Mouse (Mus musculus): ENCODE measurements at regions not wholly inside any gene's neighbourhood (a gene's known extent, or its start where the extent isn't known, plus 50 kb on each side); places are given as distances from the start of the nearest gene placed in this dataset.

DNA sequence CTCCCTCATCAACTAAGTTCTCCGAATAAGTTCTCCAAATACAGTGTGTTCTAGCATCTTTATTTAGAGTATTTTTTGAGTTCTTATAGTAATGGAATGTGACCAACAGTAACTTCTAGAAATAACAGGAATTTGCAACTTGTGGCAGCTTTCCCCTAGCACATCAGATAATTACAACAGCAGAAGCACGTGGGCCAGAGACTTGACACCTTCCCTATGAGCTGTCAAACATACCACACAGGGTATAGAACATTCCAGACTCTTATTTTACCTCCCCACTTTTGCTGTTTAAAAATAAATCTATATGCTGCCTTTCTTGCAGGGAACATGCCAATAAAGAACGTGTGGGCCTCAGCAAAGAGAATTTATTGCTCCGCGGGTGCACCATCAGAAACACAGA, 77.4 kb upstream of the Commd8 start:
- ATAC-seq (replicated peaks; ENCODE audit: insufficient number of reproducible peaks, low FRiP score, low TSS enrichment, poor library complexity, severe bottlenecking): no peak

DNA sequence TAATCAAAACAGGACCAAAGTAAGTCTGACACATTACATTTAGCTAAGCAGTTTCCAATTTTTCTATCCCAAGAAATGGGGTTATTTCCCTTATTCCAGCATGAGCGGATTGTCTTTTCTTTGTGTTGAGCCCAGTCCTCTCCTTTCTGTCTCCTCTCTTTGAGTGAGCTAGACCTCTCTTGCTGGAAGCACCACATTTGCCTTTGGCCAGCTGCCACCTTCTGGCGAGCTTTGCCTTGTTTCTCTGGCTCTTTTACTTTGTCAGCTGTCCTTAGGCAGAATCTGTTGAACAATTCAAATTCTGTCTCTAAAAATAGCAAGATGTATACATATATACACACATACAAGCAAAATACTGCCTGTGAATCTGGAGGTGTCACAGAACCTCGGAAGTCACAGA, 76.1 kb upstream of the Commd8 start:
- no peak for ATAC-seq (replicated peaks; ENCODE audit: insufficient number of reproducible peaks, low FRiP score, low TSS enrichment, poor library complexity, severe bottlenecking)

DNA sequence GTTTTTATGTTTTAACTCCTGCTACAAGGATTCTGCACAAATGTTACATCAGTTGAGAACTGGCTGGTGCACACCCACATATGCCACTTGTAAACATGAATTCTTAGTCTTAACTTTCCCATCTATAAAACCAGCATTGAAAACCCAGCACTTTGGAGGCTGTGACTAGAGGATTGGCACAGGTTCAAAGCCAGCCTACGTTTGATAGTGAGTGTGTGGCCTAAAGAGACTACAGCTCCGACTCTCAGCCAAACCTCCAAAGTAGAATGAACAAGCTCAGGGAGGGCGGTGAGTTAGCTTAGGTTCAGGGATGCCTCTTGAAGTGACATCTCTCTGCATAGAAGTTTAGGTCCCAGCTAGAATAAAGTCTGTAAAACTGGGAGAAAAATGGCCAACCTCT, 75.0 kb upstream of the Commd8 start:
- ATAC-seq (replicated peaks; ENCODE audit: insufficient number of reproducible peaks, low FRiP score, low TSS enrichment, poor library complexity, severe bottlenecking): no peak

DNA sequence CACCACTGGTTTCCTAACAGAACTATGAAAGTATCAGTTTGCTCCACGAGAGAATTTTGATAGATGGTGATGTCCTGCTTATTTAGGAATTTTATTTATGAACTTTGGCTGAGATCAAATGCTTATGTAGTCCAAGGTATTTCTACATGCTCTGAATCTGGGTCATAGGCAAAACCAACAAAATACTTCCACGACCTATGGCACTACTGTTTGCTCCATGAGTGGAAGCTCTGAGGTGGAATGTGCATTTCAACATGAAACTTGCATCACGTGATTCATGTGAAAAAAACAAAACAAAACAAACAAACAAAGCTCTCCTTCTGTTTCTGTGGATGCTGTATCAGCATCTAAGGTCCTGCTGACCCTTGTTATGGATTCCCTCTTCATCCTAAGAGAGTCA, 73.5 kb upstream of the Commd8 start:
- no peak for ATAC-seq (replicated peaks; ENCODE audit: insufficient number of reproducible peaks, low FRiP score, low TSS enrichment, poor library complexity, severe bottlenecking)

DNA sequence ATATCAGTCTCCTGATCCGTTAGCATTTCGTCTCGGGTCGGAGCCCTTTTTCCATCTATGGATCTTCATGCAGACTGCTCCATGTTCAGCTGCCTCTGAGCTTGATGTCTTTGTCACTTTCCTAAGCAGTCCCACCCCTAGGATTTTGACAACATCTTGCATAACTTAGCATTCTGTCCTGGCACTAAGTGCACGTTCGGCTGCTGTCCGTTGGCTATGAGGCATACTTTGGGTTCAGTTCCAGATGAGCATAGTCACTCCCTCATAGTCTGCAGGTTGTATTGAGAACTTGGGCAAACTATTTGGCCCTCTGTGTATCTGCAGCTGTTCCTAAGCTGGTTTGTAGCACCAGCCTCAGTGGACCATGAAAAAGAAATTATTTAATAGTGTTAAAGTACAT, 72.3 kb upstream of the Commd8 start:
- no peak for ATAC-seq (replicated peaks; ENCODE audit: insufficient number of reproducible peaks, low FRiP score, low TSS enrichment, poor library complexity, severe bottlenecking)

DNA sequence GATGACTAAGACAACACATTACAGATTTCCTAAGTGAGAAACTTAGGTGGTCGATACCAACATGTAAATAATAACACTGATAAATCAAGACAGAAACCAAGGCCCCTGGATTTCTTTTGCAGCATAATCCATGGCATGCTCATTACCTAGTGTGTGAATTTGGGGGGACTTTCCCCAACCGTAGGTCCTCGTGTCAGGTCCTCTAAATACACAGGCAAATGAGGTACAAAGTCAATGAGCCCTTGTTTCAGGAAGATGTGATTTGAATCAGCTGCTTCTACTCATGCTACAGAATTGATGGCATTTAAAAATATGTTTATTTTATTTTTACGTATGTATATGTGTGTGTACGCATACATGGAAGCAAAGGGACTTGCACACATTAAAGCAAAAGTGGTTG, 59.0 kb upstream of the Commd8 start:
- ATAC-seq (replicated peaks; ENCODE audit: insufficient number of reproducible peaks, low FRiP score, low TSS enrichment, poor library complexity, severe bottlenecking): no peak

DNA sequence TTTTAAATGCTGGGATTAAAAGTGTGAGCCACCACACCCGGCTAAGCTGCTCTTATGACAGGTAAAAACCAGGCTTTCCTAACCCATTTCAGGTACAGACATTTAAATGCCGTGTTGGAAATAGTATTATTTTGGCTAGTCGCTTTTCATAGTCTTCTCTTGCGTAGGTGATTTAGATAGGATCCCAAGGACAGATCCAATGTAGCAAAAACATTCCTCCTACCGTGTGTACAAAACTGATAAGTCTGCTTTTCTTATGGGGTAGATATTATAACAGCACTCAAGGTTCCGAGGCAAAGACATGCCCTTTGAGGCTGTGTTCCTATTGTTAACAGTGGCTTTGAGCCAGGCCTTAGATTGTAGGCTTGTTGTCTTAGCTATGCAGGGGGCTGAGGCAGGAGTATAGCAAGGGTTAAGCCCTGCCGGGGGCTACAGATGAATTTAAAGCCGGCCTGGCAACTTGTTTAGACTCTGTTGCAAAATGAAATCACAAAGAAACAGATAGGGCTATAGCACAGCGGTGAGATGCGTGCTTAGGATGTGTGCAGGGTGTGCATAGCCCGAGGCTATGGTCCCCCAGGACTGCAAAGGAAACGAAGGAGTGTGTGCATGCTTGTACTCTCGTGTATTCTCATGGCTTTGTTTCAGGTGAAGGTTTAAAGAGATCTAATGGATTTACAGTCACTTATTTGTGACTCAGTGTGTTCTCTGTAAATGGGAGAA, 57.7 kb upstream of the Commd8 start:
- no peak for ATAC-seq (replicated peaks; ENCODE audit: insufficient number of reproducible peaks, low FRiP score, low TSS enrichment, poor library complexity, severe bottlenecking)

DNA sequence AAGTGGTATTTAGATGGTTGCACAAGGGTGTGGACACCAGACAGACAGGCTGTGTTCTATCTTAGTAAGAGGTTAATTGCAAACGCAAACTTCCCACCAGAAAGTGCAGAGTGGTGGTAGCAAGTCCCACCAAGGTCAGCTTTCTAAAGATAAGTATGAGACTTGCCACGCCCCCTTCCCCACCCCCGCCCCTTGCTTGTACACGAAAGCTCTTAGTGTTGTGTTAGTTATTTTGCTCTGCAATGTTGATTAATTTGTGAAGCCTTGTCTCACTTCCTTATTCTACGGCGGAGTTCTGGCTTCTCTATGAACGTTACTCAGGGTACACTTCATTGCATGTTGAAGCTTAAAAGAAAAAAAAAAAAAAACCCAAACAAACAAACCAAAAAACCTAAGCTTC, 57.1 kb upstream of the Commd8 start:
- peak; percentile 68; the same call in 1 of the 2 replicates for ATAC-seq (replicated peaks; ENCODE audit: insufficient number of reproducible peaks, low FRiP score, low TSS enrichment, poor library complexity, severe bottlenecking)

DNA sequence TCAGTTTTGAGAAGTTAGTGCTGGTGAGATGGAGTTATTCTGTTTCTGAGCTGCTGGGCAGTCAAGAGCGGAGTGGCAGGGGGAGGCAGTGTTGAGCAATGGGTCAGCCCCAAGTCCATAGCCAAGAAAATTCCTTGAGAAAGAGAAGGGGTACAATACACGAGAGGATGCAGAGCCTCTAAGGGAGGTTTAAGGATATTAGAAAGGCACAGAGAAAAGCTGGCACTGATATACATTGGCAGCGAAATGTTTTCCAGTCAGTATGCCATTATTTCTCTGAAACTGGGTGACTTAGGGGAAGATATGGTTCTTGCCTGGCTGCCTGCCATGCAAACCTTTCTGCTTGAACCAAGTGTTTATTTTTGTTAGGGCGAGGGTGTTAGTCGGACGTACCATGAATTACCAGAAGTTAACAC, 56.6 kb upstream of the Commd8 start:
- no peak for ATAC-seq (replicated peaks; ENCODE audit: insufficient number of reproducible peaks, low FRiP score, low TSS enrichment, poor library complexity, severe bottlenecking)

DNA sequence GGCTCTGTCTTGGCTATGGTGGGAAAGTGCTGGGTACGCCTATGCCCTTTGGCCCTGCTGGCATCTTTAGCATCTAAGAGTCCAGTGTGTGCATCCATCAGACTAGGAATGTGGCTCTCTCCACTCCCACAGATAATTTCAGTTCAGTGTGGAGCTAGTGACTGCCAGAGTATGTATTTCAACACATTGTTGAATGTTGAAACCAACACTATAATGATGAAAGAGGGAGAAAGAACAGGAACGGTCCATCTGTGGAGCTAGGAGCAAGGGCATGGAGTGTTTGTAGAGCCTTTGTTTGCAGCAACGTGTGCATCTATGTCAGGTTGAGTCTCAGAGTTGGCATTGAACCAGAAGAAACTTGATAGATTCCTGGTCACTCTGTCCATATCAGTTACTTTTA, 54.9 kb upstream of the Commd8 start:
- peak; percentile 48; the same call in 1 of the 2 replicates for ATAC-seq (replicated peaks; ENCODE audit: insufficient number of reproducible peaks, low FRiP score, low TSS enrichment, poor library complexity, severe bottlenecking)

DNA sequence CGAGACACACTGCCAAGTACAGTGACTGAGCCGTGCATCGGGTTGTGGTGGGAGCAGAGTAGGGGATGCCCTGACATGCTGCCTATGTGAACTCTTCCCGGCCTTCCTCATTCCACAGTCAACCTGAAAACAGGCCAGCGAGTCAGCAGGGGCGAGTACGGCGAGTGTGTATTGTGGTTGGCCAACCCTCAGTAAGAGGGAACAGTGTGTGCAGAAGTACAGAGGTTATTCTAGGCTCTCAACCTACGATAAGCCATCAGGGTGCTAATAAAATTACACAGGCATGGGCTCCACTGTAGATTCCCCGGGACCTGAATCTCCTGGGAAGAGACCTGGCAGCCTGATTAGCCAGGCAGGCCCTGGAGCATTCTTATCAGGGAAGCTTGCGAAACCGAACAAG, 51.7 kb upstream of the Commd8 start:
- ATAC-seq (replicated peaks; ENCODE audit: insufficient number of reproducible peaks, low FRiP score, low TSS enrichment, poor library complexity, severe bottlenecking): peak; percentile 71

DNA sequence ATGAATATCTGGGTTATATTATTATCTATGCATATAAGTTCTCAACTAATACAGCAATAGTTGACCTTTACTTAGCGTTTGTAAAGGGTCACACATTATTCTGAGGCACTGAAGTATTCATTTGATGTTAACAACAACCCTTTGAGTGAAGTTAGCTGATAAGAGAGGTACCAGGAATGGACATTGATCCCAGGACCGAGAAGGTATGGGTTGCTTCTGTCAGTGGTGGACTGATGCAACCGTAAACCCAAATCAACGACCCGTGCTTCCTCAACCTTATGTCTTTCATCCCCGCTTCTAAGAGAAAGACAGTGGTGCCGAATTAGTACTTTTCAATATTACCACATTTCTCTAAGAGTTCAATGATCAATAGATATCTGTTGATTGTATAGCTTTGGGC, 51.3 kb upstream of the Commd8 start:
- no peak for ATAC-seq (replicated peaks; ENCODE audit: insufficient number of reproducible peaks, low FRiP score, low TSS enrichment, poor library complexity, severe bottlenecking)

Data from monocyte, adult 5-6 weeks (primary cell).